Mouse (Mus musculus) thymus, postnatal 0 days (tissue): Measurements from ENCODE around the gene Slc48a1. TPM values are rescaled to one million over a fixed set of nuclear protein-coding genes. Genes with fewer than 3 reads are reported as not detected.

Source experiments
- DNase-seq: peaks from one replicate; pipeline ENCODE4 v3.0.0-alpha.2; 2015; ENCODE audit warnings: low spot score
- polyA plus RNA-seq: library from polyadenylated mRNA; unstranded; fragments of >200 nt; fragmentation: Nextera tagmentation; extraction: Ambion mirVana; gene quantifications from 2 replicates; pipeline ENCODE4 v1.2.1, GENCODE M21; 2015

Gene Slc48a1
- polyA plus RNA-seq, 1 experiment from 2014 or later = 48.3 TPM

DNA sequence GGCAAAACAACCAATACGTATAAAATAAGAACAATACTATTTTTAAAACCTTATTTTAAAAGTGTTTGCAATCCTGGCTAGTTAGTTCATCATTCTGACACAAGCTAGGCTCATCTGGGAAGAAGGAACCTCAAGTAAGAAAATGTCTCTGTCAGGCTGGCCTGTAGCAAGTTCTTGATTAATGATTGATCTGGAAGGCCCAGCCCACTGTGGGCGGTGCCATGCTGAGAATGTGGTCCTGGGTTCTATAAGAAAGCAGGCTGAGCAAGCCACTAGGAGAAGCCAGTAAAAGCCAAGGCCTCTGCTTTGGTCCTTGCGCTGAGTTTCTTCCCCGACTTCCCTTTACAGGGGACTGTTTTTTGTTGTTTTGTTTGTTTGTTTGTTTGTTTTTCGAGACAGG, 25.8 kb upstream of the Slc48a1 start:
- DNase-seq = no peak

- DNase-seq = no peak
Measured at GRCm38 (mm10) chr15:97754476-97754875, 23.8 kb upstream of the Slc48a1 start.

- no peak for DNase-seq
Measured at GRCm38 (mm10) chr15:97755361-97755760, 23.0 kb upstream of the Slc48a1 start.

- DNase-seq = no peak
Measured at GRCm38 (mm10) chr15:97760006-97760405, 18.3 kb upstream of the Slc48a1 start.

GRCm38 (mm10) chr15:97760952-97761351, 17.4 kb upstream of the Slc48a1 start:
- no peak for DNase-seq

GRCm38 (mm10) chr15:97761438-97761837, 16.9 kb upstream of the Slc48a1 start:
- no peak for DNase-seq

GRCm38 (mm10) chr15:97762733-97763132, 15.6 kb upstream of the Slc48a1 start:
- no peak for DNase-seq

- DNase-seq = peak; percentile 76
Measured at GRCm38 (mm10) chr15:97763256-97764049, 14.9 kb upstream of the Slc48a1 start.

DNA sequence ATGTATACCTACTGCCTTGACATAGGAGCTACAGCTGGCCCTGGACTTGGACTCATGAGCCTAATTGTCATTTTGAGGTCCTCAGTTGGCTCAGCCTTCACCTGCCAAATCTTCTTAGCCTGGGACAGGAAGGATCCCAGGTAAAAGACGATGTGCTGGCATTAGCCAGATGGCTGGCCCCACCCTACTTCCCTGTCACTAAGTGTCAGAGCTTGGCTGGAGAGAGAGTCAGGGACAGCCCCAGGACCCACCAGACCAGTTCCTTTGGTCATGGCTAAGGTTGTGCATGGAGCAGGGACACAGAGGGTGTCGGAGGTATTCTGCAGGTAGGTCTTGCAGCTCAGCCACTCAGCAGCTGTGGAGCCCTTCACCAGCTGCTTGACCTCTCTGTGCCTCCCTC, 13.8 kb upstream of the Slc48a1 start:
- DNase-seq = no peak

GRCm38 (mm10) chr15:97765090-97765794, 13.1 kb upstream of the Slc48a1 start:
- DNase-seq = peak; percentile 2

GRCm38 (mm10) chr15:97766194-97766593, 12.1 kb upstream of the Slc48a1 start:
- DNase-seq = no peak

- DNase-seq = no peak
Measured at GRCm38 (mm10) chr15:97766594-97767279, 11.6 kb upstream of the Slc48a1 start.

DNA sequence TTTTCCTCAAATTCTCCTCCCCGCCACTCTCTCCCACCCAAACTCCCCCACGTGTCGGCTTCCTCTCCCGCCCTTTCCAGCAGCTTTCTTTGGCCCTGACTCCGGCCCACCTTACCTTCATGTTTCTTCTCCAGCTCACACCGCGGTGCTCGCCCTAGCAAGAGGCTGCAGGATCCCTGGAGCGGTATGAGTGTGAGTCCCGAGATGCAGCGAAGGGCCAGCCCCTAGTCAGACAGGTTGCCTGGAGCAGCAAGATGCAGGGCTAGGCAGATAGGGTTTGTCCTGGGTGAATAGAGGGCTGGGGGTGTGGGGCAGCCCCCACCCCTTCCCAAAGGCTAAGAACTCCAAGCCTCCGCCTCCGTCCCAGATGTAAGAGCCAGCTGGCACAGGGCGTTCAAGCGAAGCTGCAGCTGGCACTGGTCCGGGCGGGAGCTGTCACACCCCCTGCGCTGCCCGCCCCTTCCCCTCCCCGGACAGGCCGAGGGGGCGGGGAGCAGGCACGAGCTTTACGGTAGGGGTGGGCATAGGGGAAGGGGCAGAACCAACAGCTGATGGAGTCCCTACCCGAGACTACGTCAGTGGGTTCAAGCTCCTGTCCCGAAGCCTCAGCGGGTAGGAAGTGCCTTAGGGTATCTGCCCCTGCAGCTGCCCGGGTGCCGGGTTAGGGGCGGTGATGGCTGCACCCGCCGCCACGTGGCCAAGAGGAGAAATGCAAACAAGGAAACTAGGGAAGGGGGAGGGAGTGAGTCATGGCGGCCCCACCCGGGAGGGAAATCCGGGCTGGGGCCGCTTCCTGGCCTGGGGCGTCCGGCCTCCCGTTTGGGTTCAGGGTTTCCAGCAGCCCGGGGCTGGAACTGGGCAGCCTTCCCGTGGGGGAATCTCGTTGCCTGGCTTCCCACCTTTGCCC, 10.8 kb upstream of the Slc48a1 start, which contains the start of gene Rapgef3:
Gene Rapgef3 (minus strand): TSS at position 693 of the 907 bp plus-strand sequence.
- DNase-seq = peak; percentile 89

DNA sequence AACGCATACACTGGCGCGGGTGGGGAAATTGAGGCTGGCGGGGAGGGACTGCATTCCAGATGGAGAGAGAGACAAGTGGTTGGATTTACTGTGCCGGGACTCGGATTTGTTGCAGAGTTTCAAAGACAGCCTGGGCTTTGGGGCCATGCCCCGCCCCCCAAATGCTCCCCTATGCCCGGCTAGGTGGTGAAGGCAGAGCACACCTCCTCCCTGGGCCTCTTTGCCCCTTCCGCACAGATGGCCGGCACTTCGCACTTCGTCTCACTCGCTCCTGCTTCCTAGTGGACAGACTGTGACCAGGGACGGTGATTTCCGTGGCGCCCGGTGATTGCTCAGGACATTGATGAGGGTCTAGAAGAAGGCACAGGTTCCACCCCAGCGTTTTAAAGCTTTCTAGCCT, 10.1 kb upstream of the Slc48a1 start:
- DNase-seq = no peak

GRCm38 (mm10) chr15:97770280-97770679, 8.0 kb upstream of the Slc48a1 start:
- DNase-seq = no peak

DNA sequence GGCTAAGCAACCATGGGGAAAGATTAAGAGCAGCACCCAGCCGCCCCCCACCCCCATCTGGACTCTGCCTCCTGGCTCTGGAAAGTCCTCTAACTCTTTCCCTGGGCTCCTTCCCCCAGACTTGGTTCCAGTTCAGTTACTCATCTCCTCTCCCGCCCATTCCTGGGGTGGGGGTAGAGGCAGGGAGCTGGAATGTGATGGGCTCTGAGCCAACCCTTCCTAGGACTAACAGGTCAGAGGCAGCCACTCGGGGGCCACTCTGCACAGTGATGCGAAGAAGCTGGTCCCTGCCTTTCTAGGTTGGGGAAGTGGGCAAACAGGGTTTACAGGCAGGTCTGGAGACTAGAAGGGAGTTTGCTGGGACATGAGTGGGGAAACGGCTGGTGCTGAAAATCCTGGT, 5.2 kb upstream of the Slc48a1 start:
- no peak for DNase-seq

DNA sequence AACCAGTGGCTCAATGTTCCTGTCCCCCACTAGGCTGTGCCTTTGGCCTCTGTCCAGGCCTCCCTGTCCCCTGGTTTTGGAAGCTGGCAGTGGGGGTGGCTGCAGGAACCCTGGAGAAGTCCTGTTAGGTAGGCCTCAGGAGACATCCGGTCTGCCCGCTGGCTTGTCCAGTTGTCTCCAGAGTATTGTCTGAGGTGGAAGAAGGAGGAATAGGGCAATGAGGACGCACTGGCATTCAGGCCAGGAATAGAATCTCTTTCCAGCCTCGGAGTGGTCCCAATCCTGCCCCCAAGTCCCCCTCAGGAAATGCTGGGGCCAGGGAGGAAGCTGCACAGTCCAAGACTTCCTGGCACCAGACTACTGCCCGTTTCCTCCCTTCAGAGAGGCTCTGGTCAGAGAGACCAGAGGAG, 4.4 kb upstream of the Slc48a1 start:
- no peak for DNase-seq

DNA sequence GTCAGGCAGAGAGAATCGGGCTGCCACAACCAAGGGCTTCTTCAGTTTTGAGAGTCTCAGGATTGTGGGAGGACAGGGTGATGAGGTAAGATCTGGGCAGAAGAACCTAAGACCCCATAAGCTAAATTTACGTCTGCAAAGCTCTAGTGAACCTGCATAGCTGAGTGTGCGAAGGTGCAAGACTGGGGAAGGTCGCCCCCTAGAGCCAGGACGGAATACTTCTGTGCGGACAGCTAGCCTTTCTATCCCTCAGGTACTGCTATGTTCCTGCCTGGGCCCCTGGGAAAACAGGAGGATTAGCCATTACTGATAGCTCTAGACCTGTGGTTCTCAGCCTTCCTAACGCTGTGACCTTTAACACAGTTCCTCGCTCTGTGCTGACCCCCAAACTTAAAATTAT, 1.8 kb upstream of the Slc48a1 start:
- DNase-seq = peak; percentile 80

GRCm38 (mm10) chr15:97776919-97777318, 1.4 kb upstream of the Slc48a1 start:
- DNase-seq = no peak

DNA sequence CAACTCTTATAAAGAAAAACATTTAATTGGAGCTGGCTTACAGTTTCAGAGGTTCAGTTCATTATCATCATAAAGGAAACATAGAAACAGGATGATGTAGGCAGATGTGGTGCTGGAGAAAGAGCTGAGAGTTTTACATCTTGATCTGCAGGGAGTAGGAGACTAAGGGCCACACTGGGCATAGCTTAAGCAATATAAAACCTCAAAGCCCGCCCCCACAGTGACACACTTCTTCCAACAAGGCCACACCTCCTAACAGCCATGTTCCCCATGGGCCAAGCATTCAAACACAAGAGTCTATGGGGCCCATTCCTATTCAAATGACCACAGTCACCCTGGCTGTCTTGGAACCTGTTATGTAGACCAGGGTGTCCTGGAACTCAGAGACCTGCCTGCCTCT, 1.3 kb downstream of the Slc48a1 start:
- no peak for DNase-seq

DNA sequence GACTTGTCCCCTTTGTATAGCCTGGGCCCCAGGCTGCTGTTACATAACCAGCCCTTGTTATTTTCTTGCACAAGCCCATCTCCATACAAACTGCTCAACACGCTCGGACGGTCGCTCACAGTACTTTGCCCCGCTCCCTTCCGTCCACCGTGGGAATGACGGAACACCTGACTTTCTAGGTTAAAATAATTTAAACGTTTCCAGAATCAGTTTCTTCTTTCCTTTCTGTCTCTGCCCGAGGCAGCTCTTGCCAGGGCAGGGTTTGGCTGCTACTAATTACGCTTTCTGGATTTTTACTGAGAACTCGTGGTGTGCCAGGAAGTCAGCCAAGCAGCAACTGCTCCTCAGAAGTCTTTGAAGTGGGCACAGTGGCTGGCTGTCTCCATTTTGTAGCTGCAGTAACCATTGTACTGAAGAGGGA, 2.3 kb downstream of the Slc48a1 start:
- peak; percentile 68 for DNase-seq
